Mouse (Mus musculus): ENCODE measurements around the gene Gm4353. TPM values are rescaled to one million over a fixed set of nuclear protein-coding genes. Genes with fewer than 3 reads are reported as not detected.

Gm4353 gene
- polyA plus RNA-seq, 1 experiment from 2014 or later = 1.2 TPM

GRCm38 (mm10) chr7:116039538-116040466 is 44.6 kb downstream of the Gm4353 start:
- no peaks in the 10 kb centered on the region for H3K9me3 ChIP-seq
- peaks cover 46% of the 10 kb centered on the region for H3K27me3 ChIP-seq
- ATAC-seq (ENCODE audit: low FRiP score, low read depth) = peak; percentile 92
- 0 out of 2 replicates have a peak overlapping the region, but pooled peaks have one; percentile 20 for H3K27ac ChIP-seq (replicated peaks)
- H3K4me3 ChIP-seq = peak overlapping the region; percentile 51
- under 1% methylated on average over 48 of the region's 48 CpGs for WGBS
- peak overlapping the region; percentile 42 for H3K9ac ChIP-seq
- peaks cover 25% of the 10 kb centered on the region for H3K4me1 ChIP-seq (replicated peaks)
- H3K4me2 ChIP-seq = peak overlapping the region; percentile 84
- H3K36me3 ChIP-seq = no peaks in the 10 kb centered on the region

GRCm38 (mm10) chr7:116039196-116039537 is 45.3 kb downstream of the Gm4353 start, which contains the start of gene 1110004F10Rik:
Gene 1110004F10Rik, plus strand, starts transcription at chr7:116039397.
- H3K36me3 ChIP-seq = no peaks in the 10 kb centered on the region
- peak within 1 kb of the TSS; percentile 84 for H3K4me2 ChIP-seq
- H3K9ac ChIP-seq = peak within 1 kb of the TSS; percentile 42
- peak within 1 kb of the TSS; percentile 51 for H3K4me3 ChIP-seq
- H3K27ac ChIP-seq (replicated peaks) = 0 out of 2 replicates have a peak within 1 kb of the TSS, but pooled peaks have one; percentile 20
- ATAC-seq (ENCODE audit: low FRiP score, low read depth) = peak; percentile 25; the same call in 1 of the 2 replicates
- H3K9me3 ChIP-seq = no peaks in the 10 kb centered on the region
- H3K4me1 ChIP-seq (replicated peaks) = peaks cover 31% of the 10 kb centered on the region
- WGBS = under 1% methylated on average over 11 of the region's 11 CpGs
- peaks cover 46% of the 10 kb centered on the region for H3K27me3 ChIP-seq

- H3K4me3 ChIP-seq = peak within 1 kb of the TSS; percentile 51
- no peaks in the 10 kb centered on the region for H3K9me3 ChIP-seq
- peak within 1 kb of the TSS; percentile 42 for H3K9ac ChIP-seq
- 0 out of 2 replicates have a peak within 1 kb of the TSS, but pooled peaks have one; percentile 20 for H3K27ac ChIP-seq (replicated peaks)
- ATAC-seq (ENCODE audit: low FRiP score, low read depth) = no peak
- peaks cover 49% of the 10 kb centered on the region for H3K27me3 ChIP-seq
- peaks cover 38% of the 10 kb centered on the region for H3K4me1 ChIP-seq (replicated peaks)
- peak within 1 kb of the TSS; percentile 84 for H3K4me2 ChIP-seq
- WGBS = under 1% methylated on average over 11 of the region's 11 CpGs
- no peaks in the 10 kb centered on the region for H3K36me3 ChIP-seq
Measured at GRCm38 (mm10) chr7:116038511-116038910, 45.9 kb downstream of the Gm4353 start, which contains the start of gene Sox6. Gene Sox6, minus strand, starts transcription at chr7:116038796.

- Histone ChIP-seq H3K27me3 (peaks cover 49% of the 10 kb centered on the region), H3K27ac (replicated peaks) (no peak overlapping the region), H3K4me3 (peak overlapping the region; percentile 51; the same call in 1 of the 2 replicates), H3K9ac (no peak overlapping the region), H3K9me3 (no peaks in the 10 kb centered on the region), H3K4me1 (replicated peaks) (peaks cover 41% of the 10 kb centered on the region), H3K4me2 (peak overlapping the region; percentile 84), H3K36me3 (no peaks in the 10 kb centered on the region)
- no peak for ATAC-seq (ENCODE audit: low FRiP score, low read depth)
- WGBS = 2% methylated on average over 13 of the region's 13 CpGs
Measured at GRCm38 (mm10) chr7:116038024-116038423, 46.4 kb downstream of the Gm4353 start.

GRCm38 (mm10) chr7:116036591-116037555 is 47.6 kb downstream of the Gm4353 start:
- Histone ChIP-seq H3K4me2 (0 out of 2 replicates have a peak overlapping the region, but pooled peaks have one; percentile 84), H3K27me3 (peaks cover 53% of the 10 kb centered on the region), H3K36me3 (no peaks in the 10 kb centered on the region), H3K9ac (no peak overlapping the region), H3K4me1 (replicated peaks) (peaks cover 48% of the 10 kb centered on the region), H3K4me3 (no peak overlapping the region), H3K27ac (replicated peaks) (no peak overlapping the region), H3K9me3 (no peaks in the 10 kb centered on the region)
- no peak for ATAC-seq (ENCODE audit: low FRiP score, low read depth)
- 25% methylated on average over 18 of the region's 18 CpGs for WGBS

GRCm38 (mm10) chr7:116035504-116035903 is 48.9 kb downstream of the Gm4353 start:
- WGBS = 48% methylated on average over 4 of the region's 4 CpGs
- no peaks in the 10 kb centered on the region for H3K9me3 ChIP-seq
- ATAC-seq (ENCODE audit: low FRiP score, low read depth) = no peak
- H3K36me3 ChIP-seq = no peaks in the 10 kb centered on the region
- no peak overlapping the region for H3K4me2 ChIP-seq
- no peak overlapping the region for H3K9ac ChIP-seq
- H3K27ac ChIP-seq (replicated peaks) = no peak overlapping the region
- peaks cover 56% of the 10 kb centered on the region for H3K27me3 ChIP-seq
- H3K4me1 ChIP-seq (replicated peaks) = peaks cover 58% of the 10 kb centered on the region
- H3K4me3 ChIP-seq = no peak overlapping the region

GRCm38 (mm10) chr7:116034282-116034758 is 50.1 kb downstream of the Gm4353 start:
- Histone ChIP-seq H3K4me3 (peak overlapping the region; percentile 51), H3K9ac (peak overlapping the region; percentile 49), H3K4me2 (peak overlapping the region; percentile 98), H3K9me3 (no peaks in the 10 kb centered on the region), H3K4me1 (replicated peaks) (peaks cover 48% of the 10 kb centered on the region), H3K36me3 (no peaks in the 10 kb centered on the region), H3K27me3 (peaks cover 64% of the 10 kb centered on the region), H3K27ac (replicated peaks) (peak overlapping the region; percentile 75)
- peak; percentile 60; the same call in 1 of the 2 replicates for ATAC-seq (ENCODE audit: low FRiP score, low read depth)
- WGBS = under 1% methylated on average over 25 of the region's 25 CpGs

- under 1% methylated on average over 51 of the region's 54 CpGs for WGBS
- Histone ChIP-seq H3K9me3 (no peaks in the 10 kb centered on the region), H3K4me3 (peak overlapping the region; percentile 51), H3K27ac (replicated peaks) (peak overlapping the region; percentile 75), H3K36me3 (no peaks in the 10 kb centered on the region), H3K9ac (peak overlapping the region; percentile 49), H3K27me3 (peaks cover 63% of the 10 kb centered on the region), H3K4me2 (peak overlapping the region; percentile 98), H3K4me1 (replicated peaks) (peaks cover 41% of the 10 kb centered on the region)
- peak; percentile 47; the same call in 1 of the 2 replicates for ATAC-seq (ENCODE audit: low FRiP score, low read depth)
Measured at GRCm38 (mm10) chr7:116033371-116034241, 50.8 kb downstream of the Gm4353 start.
